8 mouse cellular contexts compared by ENCODE assay signal in the genomic region with DNA sequence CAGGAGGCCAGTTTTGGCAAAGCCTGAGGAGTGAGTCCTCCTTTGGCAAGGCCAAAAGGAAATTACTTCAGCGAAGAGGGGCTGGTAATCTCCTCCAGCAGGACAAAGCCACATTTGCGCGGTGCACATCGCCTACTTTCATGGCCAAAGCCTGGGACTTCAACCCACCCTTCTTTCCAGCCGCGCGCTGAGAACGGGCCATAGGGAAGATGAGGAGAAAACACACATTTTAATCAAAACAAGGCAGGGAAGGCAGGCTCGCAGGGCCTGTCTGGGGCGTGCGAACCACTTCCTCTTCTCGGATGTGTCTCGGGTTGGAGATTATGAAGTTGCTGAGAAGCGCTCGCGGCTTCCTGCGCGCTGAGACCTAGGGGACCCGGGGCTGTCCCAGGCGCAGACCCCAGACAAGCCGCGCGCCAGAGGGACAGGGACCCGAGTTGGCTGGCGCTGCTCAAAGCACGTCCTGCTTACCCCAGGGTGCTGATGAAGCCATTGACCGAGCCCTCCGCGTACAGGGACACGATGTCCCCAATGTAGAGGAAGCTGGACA. TPM values are rescaled to one million over a fixed set of nuclear protein-coding genes. Genes with fewer than 3 reads are reported as not detected.
A peak's percentile ranks its signal among the peaks of the same experiment; 100 is the strongest.
DNase-seq lines count a peak whose midpoint lies in the region; ATAC-seq lines count a peak whose summit lies in the region.

No protein-coding gene starts in this region.

- ATAC-seq in forebrain, embryonic 15.5 days (replicated peaks): peak; percentile 15; the same call in 1 of the 2 replicates
- ATAC-seq in megakaryocyte, adult 5-6 weeks (ENCODE audit: poor library complexity, severe bottlenecking): peak; percentile 69

- peaks cover 20% of the 10 kb centered on the region for H3K27me3 ChIP-seq in forebrain, embryonic 15.5 days

- peak overlapping the region; percentile 99 for H3K4me2 ChIP-seq in forebrain, embryonic 15.5 days (replicated peaks)

- H3K9me3 ChIP-seq in forebrain, embryonic 15.5 days: no peaks in the 10 kb centered on the region

- no peaks in the 10 kb centered on the region for H3K36me3 ChIP-seq in forebrain, embryonic 15.5 days

- intact Hi-C loops in heart, postnatal 36 days (cut with DNase I): loop anchor here (5.0 kb wide), 2 partner anchors 69 to 141 kb away; a partner anchor contains a TSS

- peak overlapping the region; percentile 32 for H3K9ac ChIP-seq in forebrain, embryonic 15.5 days (replicated peaks)

- DNase-seq in ES-CJ7 (ENCODE audit: low read depth, low spot score): peak; percentile 10
- peak; percentile 48 for DNase-seq in adrenal gland, postnatal 25 days
- DNase-seq in heart, postnatal 36 days: peak; percentile 73 to 81
- DNase-seq in layer of hippocampus, postnatal 36 days: peak; percentile 19 to 30
- peak; percentile 10 for DNase-seq in right cerebral cortex, postnatal 4 days
- no peak for DNase-seq in c-Kit-positive CD71-positive TER-119-positive erythroid progenitor cells, embryonic 14.5 days (ENCODE audit: low spot score)

- H3K4me1 ChIP-seq in forebrain, embryonic 15.5 days: peaks cover 20% of the 10 kb centered on the region

- WGBS in forebrain, embryonic 15.5 days: 2% methylated on average over 30 of the region's 30 CpGs

- H3K27ac ChIP-seq in forebrain, embryonic 15.5 days (replicated peaks): peak overlapping the region; percentile 31; the same call in 1 of the 2 replicates

- peak overlapping the region; percentile 61 for H3K4me3 ChIP-seq in forebrain, embryonic 15.5 days

RNA-seq across cellular contexts. Expression of a gene that starts 0.6 kb away (rescaled TPM):
- 38.8 and 55.6 TPM in 2 replicates for total RNA-seq in adrenal gland, postnatal 25 days (2021)
- 4.2 and 5.1 TPM in 2 replicates for polyA plus RNA-seq in forebrain, embryonic 15.5 days (2015; fragmentation: Nextera tagmentation; extraction: Ambion mirVana)
- total RNA-seq in heart, postnatal 36 days (2021): 10 to 100 TPM; 23.3 to 31.0 TPM
- 10 to 100 TPM; 15.7 to 21.3 TPM for total RNA-seq in layer of hippocampus, postnatal 36 days (2021)
- 15.3 and 17.3 TPM in 2 replicates for total RNA-seq in megakaryocyte, adult 5-6 weeks (2015)
- 22.8 and 26.9 TPM in 2 replicates for total RNA-seq in megakaryocyte, adult 5-6 weeks (2017)
